Mouse (Mus musculus): Measurements from ENCODE around the gene Rnf11. TPM values are rescaled to one million over a fixed set of nuclear protein-coding genes. Genes with fewer than 3 reads are reported as not detected.

Rnf11 gene
- polyA plus RNA-seq, 1 experiment from 2014 or later: 67.3 TPM

GRCm38 (mm10) chr4:109427058-109427457 lies 57.5 kb downstream of the Rnf11 start:
- Histone ChIP-seq H3K4me2 (no peak overlapping the region), H3K36me3 (no peaks in the 10 kb centered on the region), H3K9me3 (no peaks in the 10 kb centered on the region), H3K9ac (no peak overlapping the region), H3K27me3 (no peaks in the 10 kb centered on the region), H3K4me3 (no peak overlapping the region), H3K4me1 (replicated peaks) (no peaks in the 10 kb centered on the region), H3K27ac (replicated peaks) (no peak overlapping the region)
- no peak for ATAC-seq (ENCODE audit: low FRiP score, low read depth)
- WGBS: 72% methylated on average over 1 of the region's 1 CpGs

GRCm38 (mm10) chr4:109423438-109423837 lies 61.1 kb downstream of the Rnf11 start:
- Histone ChIP-seq H3K4me2 (no peak overlapping the region), H3K4me1 (replicated peaks) (no peaks in the 10 kb centered on the region), H3K4me3 (no peak overlapping the region), H3K9me3 (no peaks in the 10 kb centered on the region), H3K27ac (replicated peaks) (no peak overlapping the region), H3K36me3 (no peaks in the 10 kb centered on the region), H3K9ac (no peak overlapping the region), H3K27me3 (no peaks in the 10 kb centered on the region)
- WGBS: 78% methylated on average over 2 of the region's 2 CpGs
- ATAC-seq (ENCODE audit: low FRiP score, low read depth): no peak

- Histone ChIP-seq H3K9me3 (no peaks in the 10 kb centered on the region), H3K4me1 (replicated peaks) (no peaks in the 10 kb centered on the region), H3K4me3 (no peak overlapping the region), H3K9ac (no peak overlapping the region), H3K4me2 (no peak overlapping the region), H3K27ac (replicated peaks) (no peak overlapping the region), H3K36me3 (no peaks in the 10 kb centered on the region), H3K27me3 (no peaks in the 10 kb centered on the region)
- no peak for ATAC-seq (ENCODE audit: low FRiP score, low read depth)
- WGBS: 83% methylated on average over 6 of the region's 6 CpGs
These were observed 62.1 kb downstream of the Rnf11 start for GRCm38 (mm10) chr4:109422436-109422835.

GRCm38 (mm10) chr4:109421608-109422007 lies 62.9 kb downstream of the Rnf11 start:
- no peaks in the 10 kb centered on the region for H3K9me3 ChIP-seq
- no peak for ATAC-seq (ENCODE audit: low FRiP score, low read depth)
- WGBS: 88% methylated on average over 7 of the region's 7 CpGs
- no peak overlapping the region for H3K4me3 ChIP-seq
- H3K27ac ChIP-seq (replicated peaks): no peak overlapping the region
- no peaks in the 10 kb centered on the region for H3K4me1 ChIP-seq (replicated peaks)
- H3K4me2 ChIP-seq: no peak overlapping the region
- H3K27me3 ChIP-seq: no peaks in the 10 kb centered on the region
- H3K36me3 ChIP-seq: no peaks in the 10 kb centered on the region
- no peak overlapping the region for H3K9ac ChIP-seq

GRCm38 (mm10) chr4:109420138-109420795 lies 64.3 kb downstream of the Rnf11 start:
- Histone ChIP-seq H3K9me3 (no peaks in the 10 kb centered on the region), H3K4me2 (no peak overlapping the region), H3K27ac (replicated peaks) (no peak overlapping the region), H3K27me3 (no peaks in the 10 kb centered on the region), H3K4me3 (no peak overlapping the region), H3K9ac (no peak overlapping the region), H3K36me3 (no peaks in the 10 kb centered on the region), H3K4me1 (replicated peaks) (no peaks in the 10 kb centered on the region)
- ATAC-seq (ENCODE audit: low FRiP score, low read depth): no peak
- WGBS: 77% methylated on average over 8 of the region's 8 CpGs

GRCm38 (mm10) chr4:109419563-109419962 lies 65.0 kb downstream of the Rnf11 start:
- no peak overlapping the region for H3K27ac ChIP-seq (replicated peaks)
- no peaks in the 10 kb centered on the region for H3K9me3 ChIP-seq
- no peaks in the 10 kb centered on the region for H3K4me1 ChIP-seq (replicated peaks)
- ATAC-seq (ENCODE audit: low FRiP score, low read depth): no peak
- 83% methylated on average over 4 of the region's 4 CpGs for WGBS
- H3K4me2 ChIP-seq: no peak overlapping the region
- H3K9ac ChIP-seq: no peak overlapping the region
- H3K4me3 ChIP-seq: no peak overlapping the region
- H3K36me3 ChIP-seq: no peaks in the 10 kb centered on the region
- no peaks in the 10 kb centered on the region for H3K27me3 ChIP-seq

GRCm38 (mm10) chr4:109419017-109419416 lies 65.5 kb downstream of the Rnf11 start:
- no peaks in the 10 kb centered on the region for H3K9me3 ChIP-seq
- no peak for ATAC-seq (ENCODE audit: low FRiP score, low read depth)
- no peaks in the 10 kb centered on the region for H3K27me3 ChIP-seq
- H3K4me2 ChIP-seq: no peak overlapping the region
- 23% methylated on average over 3 of the region's 3 CpGs for WGBS
- no peak overlapping the region for H3K9ac ChIP-seq
- no peak overlapping the region for H3K4me3 ChIP-seq
- no peaks in the 10 kb centered on the region for H3K4me1 ChIP-seq (replicated peaks)
- no peaks in the 10 kb centered on the region for H3K36me3 ChIP-seq
- no peak overlapping the region for H3K27ac ChIP-seq (replicated peaks)

GRCm38 (mm10) chr4:109417998-109418397 lies 66.5 kb downstream of the Rnf11 start:
- Histone ChIP-seq H3K4me2 (no peak overlapping the region), H3K36me3 (no peaks in the 10 kb centered on the region), H3K27ac (replicated peaks) (no peak overlapping the region), H3K4me3 (no peak overlapping the region), H3K27me3 (no peaks in the 10 kb centered on the region), H3K9ac (no peak overlapping the region), H3K4me1 (replicated peaks) (no peaks in the 10 kb centered on the region), H3K9me3 (no peaks in the 10 kb centered on the region)
- 94% methylated on average over 1 of the region's 1 CpGs for WGBS
- ATAC-seq (ENCODE audit: low FRiP score, low read depth): no peak

- Histone ChIP-seq H3K4me2 (no peak overlapping the region), H3K9me3 (no peaks in the 10 kb centered on the region), H3K4me1 (replicated peaks) (0 out of 2 replicates have a peak, but pooled peaks cover 3% of the 10 kb centered on the region), H3K9ac (no peak overlapping the region), H3K27ac (replicated peaks) (no peak overlapping the region), H3K36me3 (no peaks in the 10 kb centered on the region), H3K4me3 (no peak overlapping the region), H3K27me3 (no peaks in the 10 kb centered on the region)
- no peak for ATAC-seq (ENCODE audit: low FRiP score, low read depth)
- WGBS: 87% methylated on average over 5 of the region's 5 CpGs
These were observed 72.3 kb downstream of the Rnf11 start for GRCm38 (mm10) chr4:109412233-109412632.

GRCm38 (mm10) chr4:109411377-109411967 lies 73.1 kb downstream of the Rnf11 start:
- peaks cover 6% of the 10 kb centered on the region; the same call in 1 of the 2 replicates for H3K4me1 ChIP-seq (replicated peaks)

GRCm38 (mm10) chr4:109410681-109411376 lies 73.7 kb downstream of the Rnf11 start:
- ATAC-seq (ENCODE audit: low FRiP score, low read depth): no peak
- no peak overlapping the region for H3K9ac ChIP-seq
- no peaks in the 10 kb centered on the region for H3K27me3 ChIP-seq
- H3K36me3 ChIP-seq: no peaks in the 10 kb centered on the region
- WGBS: 65% methylated on average over 9 of the region's 9 CpGs
- H3K4me1 ChIP-seq (replicated peaks): peaks cover 13% of the 10 kb centered on the region
- H3K9me3 ChIP-seq: no peaks in the 10 kb centered on the region
- no peak overlapping the region for H3K4me3 ChIP-seq
- H3K4me2 ChIP-seq: no peak overlapping the region
- no peak overlapping the region for H3K27ac ChIP-seq (replicated peaks)

More at GRCm38 (mm10) chr4:109411377-109411967, 73.1 kb downstream of the Rnf11 start:
- no peak overlapping the region for H3K4me3 ChIP-seq
- no peak for ATAC-seq (ENCODE audit: low FRiP score, low read depth)
- no peaks in the 10 kb centered on the region for H3K9me3 ChIP-seq
- H3K36me3 ChIP-seq: no peaks in the 10 kb centered on the region
- H3K27me3 ChIP-seq: no peaks in the 10 kb centered on the region
- no peak overlapping the region for H3K27ac ChIP-seq (replicated peaks)
- H3K9ac ChIP-seq: no peak overlapping the region
- no peak overlapping the region for H3K4me2 ChIP-seq
- 86% methylated on average over 6 of the region's 6 CpGs for WGBS

- Histone ChIP-seq H3K9ac (no peak overlapping the region), H3K4me3 (peak overlapping the region; percentile 65; the same call in 1 of the 2 replicates), H3K27ac (replicated peaks) (no peak overlapping the region), H3K4me2 (peak overlapping the region; percentile 91), H3K4me1 (replicated peaks) (peaks cover 17% of the 10 kb centered on the region), H3K36me3 (no peaks in the 10 kb centered on the region), H3K27me3 (no peaks in the 10 kb centered on the region), H3K9me3 (no peaks in the 10 kb centered on the region)
- ATAC-seq (ENCODE audit: low FRiP score, low read depth): no peak
- 84% methylated on average over 9 of the region's 9 CpGs for WGBS
These were observed 76.6 kb downstream of the Rnf11 start for GRCm38 (mm10) chr4:109407701-109408485.

Data from hindbrain, embryonic 15.5 days (tissue).